Mouse (Mus musculus) C2C12 (cell line): Measurements from ENCODE around the gene Golt1b. TPM values are rescaled to one million over a fixed set of nuclear protein-coding genes. Genes with fewer than 3 reads are reported as not detected.
A peak's percentile ranks its signal among the peaks of the same experiment; 100 is the strongest.

Experiments used
- H3K27me3 ChIP-seq: one replicate; pipeline ENCODE4 v1.6.1; 2011; ENCODE audit not compliant: control insufficient read depth, insufficient read depth, insufficient read length
- H3K36me3 ChIP-seq: one replicate; pipeline ENCODE4 v1.6.1; 2011; ENCODE audit not compliant: control insufficient read depth, insufficient read depth
- H3K4me3 ChIP-seq: one replicate; pipeline ENCODE4 v1.5.1; 2011; ENCODE audit warnings: mild to moderate bottlenecking, control low read depth; ENCODE audit not compliant: poor library complexity, insufficient read depth, severe bottlenecking
- H3K79me2 ChIP-seq: one replicate; pipeline ENCODE4 v1.6.1; 2011; ENCODE audit not compliant: control insufficient read depth, insufficient read depth
- H3K79me3 ChIP-seq: one replicate; pipeline ENCODE4 v1.6.1; 2011; ENCODE audit warnings: low read depth, control low read depth
- H3ac ChIP-seq: one replicate; pipeline ENCODE3; 2011; ENCODE audit warnings: low read depth; ENCODE audit not compliant: control insufficient read depth, insufficient read length
- CEBPB ChIP-seq: IDR thresholded peaks from one replicate; pipeline ENCODE4 v1.6.1; 2011; ENCODE audit warnings: low read depth, mild to moderate bottlenecking, control low read depth, moderate library complexity
- CTCF ChIP-seq: IDR thresholded peaks from one replicate; pipeline ENCODE4 v1.5.1; 2011; ENCODE audit not compliant: control insufficient read depth, insufficient read depth, insufficient read length
- FOSL1 ChIP-seq: IDR thresholded peaks from one replicate; pipeline ENCODE4 v1.8.0; 2011; ENCODE audit warnings: mild to moderate bottlenecking, low read length; ENCODE audit not compliant: poor library complexity, insufficient read depth, severe bottlenecking
- MAX ChIP-seq: IDR thresholded peaks from one replicate; pipeline ENCODE4 v1.6.1; 2011; ENCODE audit warnings: mild to moderate bottlenecking, control low read depth
- MYOD1 ChIP-seq: IDR thresholded peaks from one replicate; pipeline ENCODE4 v1.6.1; 2011; ENCODE audit warnings: low read depth; ENCODE audit not compliant: control insufficient read depth, insufficient read length
- MYOG ChIP-seq: IDR thresholded peaks from one replicate; pipeline ENCODE4 v1.6.1; 2011; ENCODE audit not compliant: control insufficient read depth, insufficient read length; ENCODE audit errors: extremely low read depth
- USF1 ChIP-seq: IDR thresholded peaks from one replicate; pipeline ENCODE4 v1.6.1; 2011; ENCODE audit warnings: low read depth, mild to moderate bottlenecking, control low read depth, moderate library complexity
- polyA plus RNA-seq: library from polyadenylated mRNA; unstranded; fragments of >200 nt; fragmentation: generic; extraction: Trizol; gene quantifications from one replicate; pipeline ENCODE4 v1.2.1, GENCODE M21; 2012; ENCODE audit warnings: missing spikeins

The Golt1b gene
- polyA plus RNA-seq, 1 experiment: 39.9 TPM

- Histone ChIP-seq H3K79me2 (no peaks in the 10 kb centered on the region), H3K79me3 (no peaks in the 10 kb centered on the region), H3K4me3 (no peak overlapping the region), H3K27me3 (no peaks in the 10 kb centered on the region), H3K36me3 (peaks cover 62% of the 10 kb centered on the region), H3ac (no peak overlapping the region)
- TF ChIP-seq MYOG (no peak), MYOD1 (no peak), MAX (no peak), FOSL1 (no peak), USF1 (no peak), CTCF (no peak), CEBPB (no peak)
These were observed 23.9 kb upstream of the Golt1b start for GRCm38 (mm10) chr6:142363019-142363576.

GRCm38 (mm10) chr6:142365742-142366472, 21.1 kb upstream of the Golt1b start:
- TF ChIP-seq MYOD1 (peak; percentile 61), MYOG (no peak), USF1 (no peak), CEBPB (peak; percentile 69)
- H3K36me3 ChIP-seq: peaks cover 65% of the 10 kb centered on the region
- no peak overlapping the region for H3ac ChIP-seq
- H3K27me3 ChIP-seq: no peaks in the 10 kb centered on the region
- no peaks in the 10 kb centered on the region for H3K79me3 ChIP-seq
- H3K4me3 ChIP-seq: no peak overlapping the region
- H3K79me2 ChIP-seq: no peaks in the 10 kb centered on the region

- Histone ChIP-seq H3K79me3 (no peaks in the 10 kb centered on the region), H3K36me3 (peaks cover 66% of the 10 kb centered on the region), H3K27me3 (no peaks in the 10 kb centered on the region), H3K4me3 (no peak overlapping the region), H3ac (peak overlapping the region; percentile 12), H3K79me2 (no peaks in the 10 kb centered on the region)
- TF ChIP-seq MAX (no peak), CEBPB (peak; percentile 65)
These were observed 20.5 kb upstream of the Golt1b start for GRCm38 (mm10) chr6:142366473-142367018.

GRCm38 (mm10) chr6:142367565-142367964, 19.5 kb upstream of the Golt1b start:
- Histone ChIP-seq H3ac (no peak overlapping the region), H3K79me2 (no peaks in the 10 kb centered on the region), H3K79me3 (no peaks in the 10 kb centered on the region), H3K4me3 (no peak overlapping the region), H3K27me3 (no peaks in the 10 kb centered on the region), H3K36me3 (peaks cover 68% of the 10 kb centered on the region)
- TF ChIP-seq FOSL1 (peak; percentile 46), MYOD1 (no peak)

- Histone ChIP-seq H3K79me3 (no peaks in the 10 kb centered on the region), H3K79me2 (no peaks in the 10 kb centered on the region), H3K4me3 (no peak overlapping the region), H3K27me3 (no peaks in the 10 kb centered on the region), H3ac (no peak overlapping the region), H3K36me3 (peaks cover 60% of the 10 kb centered on the region)
- no peak for TF ChIP-seq MAX
- no peak for TF ChIP-seq CEBPB
- no peak for TF ChIP-seq FOSL1
- TF ChIP-seq CTCF: no peak
- no peak for TF ChIP-seq MYOG
- TF ChIP-seq USF1: no peak
- no peak for TF ChIP-seq MYOD1
These were observed 17.5 kb upstream of the Golt1b start for GRCm38 (mm10) chr6:142369568-142369967.

- peaks cover 26% of the 10 kb centered on the region for H3K79me2 ChIP-seq
- no peak overlapping the region for H3ac ChIP-seq
These were observed 9.9 kb upstream of the Golt1b start for GRCm38 (mm10) chr6:142377081-142377480.

More at GRCm38 (mm10) chr6:142377081-142377480, 9.9 kb upstream of the Golt1b start:
- Histone ChIP-seq H3K36me3 (peaks cover 22% of the 10 kb centered on the region), H3K27me3 (no peaks in the 10 kb centered on the region), H3K79me3 (peaks cover 3% of the 10 kb centered on the region), H3K4me3 (no peak overlapping the region)
- TF ChIP-seq FOSL1 (no peak), CEBPB (no peak), CTCF (no peak), USF1 (no peak), MAX (no peak), MYOG (no peak), MYOD1 (no peak)
